Mouse (Mus musculus): Measurements from ENCODE around the gene Tmem30b.

GRCm38 (mm10) chr12:73516516-73516915 is 29.7 kb downstream of the Tmem30b start:
- no peak for TF ChIP-seq POLR2A (IDR thresholded peaks at IDR 0.05; ENCODE audit: borderline replicate concordance, low read depth, low read length)
- no peak for TF ChIP-seq CTCF (IDR thresholded peaks at IDR 0.05; ENCODE audit: low read depth, low read length)

All from bone marrow macrophage, adult 2 months (primary cell).